Mouse (Mus musculus): ENCODE results near the gene Fam206a.

The Fam206a gene

DNA sequence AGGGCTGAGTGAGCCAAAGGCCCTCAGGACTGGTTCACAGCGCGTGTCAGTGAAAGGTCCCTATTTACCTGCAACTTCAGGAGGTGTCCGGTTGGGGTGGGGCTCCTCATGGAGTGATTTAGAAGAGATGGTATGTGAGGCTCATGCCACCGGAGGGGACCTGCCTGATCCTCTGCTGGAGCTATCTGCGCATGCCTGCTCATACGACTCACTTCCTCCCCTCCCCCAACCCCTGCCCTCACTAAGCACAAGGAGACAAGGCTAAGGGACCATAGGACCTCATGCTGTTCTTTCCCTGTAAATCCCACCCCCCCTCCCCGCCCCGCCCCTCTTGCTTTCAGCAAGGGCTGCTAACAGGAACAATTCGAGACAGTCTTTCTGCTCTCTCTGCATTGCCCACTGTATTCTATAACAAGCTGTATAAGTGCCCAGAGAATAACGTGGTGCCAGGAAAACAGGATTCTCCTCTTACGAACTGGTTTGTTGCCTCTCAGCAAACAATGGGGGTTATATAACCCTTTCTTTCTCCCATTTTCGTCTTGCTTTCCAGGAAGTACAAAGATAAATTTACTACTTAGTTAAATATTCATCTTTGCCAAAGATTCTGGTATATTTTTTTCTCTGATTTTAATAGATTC is 43.9 kb downstream of the Fam206a start:
- no peak for DNase-seq

GRCm38 (mm10) chr4:56847400-56847799 is 45.3 kb downstream of the Fam206a start:
- DNase-seq: no peak

GRCm38 (mm10) chr4:56848044-56848443 is 45.9 kb downstream of the Fam206a start:
- no peak for DNase-seq

- DNase-seq: peak; percentile 23
Measured at GRCm38 (mm10) chr4:56850724-56851123, 48.6 kb downstream of the Fam206a start.

GRCm38 (mm10) chr4:56855935-56856334 is 53.8 kb downstream of the Fam206a start:
- DNase-seq: no peak

DNA sequence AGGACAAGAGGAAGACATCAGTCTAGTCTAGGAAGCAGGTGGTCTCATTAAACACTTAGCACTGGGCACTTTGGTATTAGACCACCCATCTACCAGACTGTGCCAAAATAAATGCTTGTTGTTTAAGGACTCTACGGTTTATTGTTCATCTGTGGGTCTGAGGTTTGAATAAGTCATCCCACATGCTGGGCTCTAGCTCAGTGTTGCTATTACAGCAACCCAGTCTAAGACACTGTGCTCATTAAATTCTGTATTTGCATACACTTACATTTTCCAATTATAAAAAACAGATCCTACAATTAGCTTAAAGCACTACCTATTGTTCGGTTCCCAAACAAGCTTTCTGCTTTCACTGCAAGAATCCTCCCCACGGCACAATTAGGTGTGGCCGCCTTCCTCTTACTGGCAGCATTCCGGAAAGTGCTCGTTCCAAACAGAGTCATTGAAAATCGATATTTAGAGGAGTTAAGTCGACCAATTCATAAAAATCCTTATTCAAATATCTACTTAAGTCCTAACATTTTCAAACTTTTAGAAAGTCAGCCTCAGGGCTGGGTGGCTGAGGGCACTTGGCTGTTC is 54.3 kb downstream of the Fam206a start:
- DNase-seq: no peak

- DNase-seq: no peak
Measured at GRCm38 (mm10) chr4:56858733-56859132, 56.6 kb downstream of the Fam206a start.
